Mouse (Mus musculus) granulocyte monocyte progenitor cell, adult 5-6 weeks (primary cell): ENCODE data around the gene Zeb2. TPM values are rescaled to one million over a fixed set of nuclear protein-coding genes. Genes with fewer than 3 reads are reported as not detected.

Experiments used
- ATAC-seq: replicated peaks from 2 replicates; pipeline ENCODE4 v1.8.0; 2016; ENCODE audit warnings: mild to moderate bottlenecking, moderate TSS enrichment, inconsistent platforms; ENCODE audit not compliant: poor library complexity, severe bottlenecking
- total RNA-seq, 2 experiments: library from RNA; stranded (forward) in 1 of 2; stranded (reverse) in 1 of 2; fragments of 200-712, 200-1000 nt in 1 of 2; fragments of >200 nt in 1 of 2; fragmentation: Nextera tagmentation in 1 of 2; gene quantifications; 2 replicates each; pipeline ENCODE4 v1.2.3; 2014 to 2017

Gene Zeb2
- total RNA-seq, 2 experiments from 2014 or later, result 167 to 286 TPM

- ATAC-seq, result no peak
Observed at GRCm38 (mm10) chr2:45070612-45071276, 46.5 kb downstream of the Zeb2 start.

- no peak for ATAC-seq
Observed at GRCm38 (mm10) chr2:45068792-45069550, 48.2 kb downstream of the Zeb2 start.

GRCm38 (mm10) chr2:45067116-45067515 lies 50.1 kb downstream of the Zeb2 start:
- ATAC-seq, result no peak

- ATAC-seq, result no peak
Observed at GRCm38 (mm10) chr2:45063300-45063890, 53.8 kb downstream of the Zeb2 start.

DNA sequence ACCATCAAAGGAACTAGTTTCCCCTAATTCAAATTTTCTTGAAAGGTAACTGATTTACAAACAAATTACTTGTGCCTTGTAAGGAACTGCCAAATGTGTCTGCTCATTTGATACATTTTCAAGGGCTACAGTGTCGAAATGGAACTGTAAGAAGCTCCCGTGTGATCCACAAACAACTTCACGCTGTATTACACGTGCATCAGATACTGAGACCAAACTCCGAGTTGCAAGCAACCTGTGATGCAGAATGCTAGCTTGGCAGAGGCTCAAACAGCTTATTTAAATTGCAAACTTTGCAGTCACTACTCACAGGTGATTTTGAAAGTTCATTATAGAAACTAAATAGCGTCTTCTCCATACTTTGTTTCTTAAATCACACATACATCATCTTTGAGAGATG lies 55.1 kb downstream of the Zeb2 start:
- no peak for ATAC-seq

DNA sequence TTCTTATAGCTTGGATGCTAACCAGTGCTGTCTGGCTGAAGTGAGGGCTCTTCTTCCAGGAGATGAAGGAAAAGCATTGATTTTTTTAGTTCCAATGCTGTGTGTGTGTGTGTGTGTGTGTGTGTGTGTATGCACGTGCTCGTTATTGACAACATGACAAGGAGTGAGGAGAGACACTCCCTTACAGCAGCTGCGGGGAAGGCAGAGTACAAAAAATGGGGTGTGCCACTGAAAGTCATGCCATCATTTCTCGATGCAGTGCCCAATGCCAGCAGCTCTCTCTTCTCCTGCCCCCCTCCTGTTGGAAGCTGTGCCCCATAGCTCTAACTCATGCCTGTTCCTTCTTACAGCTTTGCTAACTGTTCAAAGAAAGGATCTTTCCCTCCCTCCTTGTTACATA lies 56.4 kb downstream of the Zeb2 start:
- ATAC-seq, result no peak

DNA sequence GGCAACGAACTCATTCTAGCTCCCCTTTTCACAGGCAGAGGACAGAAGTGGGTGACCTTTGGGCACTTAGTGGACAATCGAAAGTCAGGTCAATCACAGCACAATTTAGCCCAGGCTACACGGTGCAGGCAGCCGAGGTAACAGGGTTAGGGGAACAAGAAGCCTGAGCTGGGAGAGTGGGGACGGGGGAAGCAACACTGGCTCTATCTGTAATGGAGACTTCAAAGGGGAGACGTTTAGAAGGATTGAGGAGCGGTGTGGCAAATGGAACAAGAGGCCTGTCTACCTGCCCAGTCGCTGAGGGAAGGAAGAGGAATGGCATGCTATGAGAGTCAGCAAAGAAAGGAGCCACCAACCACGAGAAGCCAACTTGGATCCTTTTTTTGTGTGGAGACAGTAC lies 57.0 kb downstream of the Zeb2 start:
- no peak for ATAC-seq

- ATAC-seq, result no peak
Observed at GRCm38 (mm10) chr2:45059599-45059998, 57.6 kb downstream of the Zeb2 start.

DNA sequence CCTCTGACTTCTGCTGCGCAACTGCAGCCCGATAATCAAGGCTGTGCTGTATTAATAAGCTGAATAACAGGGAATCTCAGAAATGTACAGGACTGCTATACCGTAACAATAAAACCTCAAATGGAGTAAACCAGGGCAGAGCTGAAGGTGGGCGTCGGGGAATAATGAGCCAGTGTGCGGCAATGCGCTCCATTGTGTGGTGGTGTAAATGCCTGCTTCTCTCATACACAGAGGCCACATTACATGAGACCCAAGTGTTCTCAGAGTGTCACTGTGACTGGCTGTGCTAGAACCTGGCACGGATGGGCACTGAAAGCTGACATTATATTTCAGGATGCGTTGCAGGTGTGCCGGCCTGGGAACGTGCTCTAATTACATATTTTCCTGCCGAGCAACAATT lies 58.2 kb downstream of the Zeb2 start:
- no peak for ATAC-seq

GRCm38 (mm10) chr2:45058183-45058582 lies 59.0 kb downstream of the Zeb2 start:
- ATAC-seq, result no peak

- ATAC-seq, result no peak
Observed at GRCm38 (mm10) chr2:45056856-45057562, 60.2 kb downstream of the Zeb2 start.

DNA sequence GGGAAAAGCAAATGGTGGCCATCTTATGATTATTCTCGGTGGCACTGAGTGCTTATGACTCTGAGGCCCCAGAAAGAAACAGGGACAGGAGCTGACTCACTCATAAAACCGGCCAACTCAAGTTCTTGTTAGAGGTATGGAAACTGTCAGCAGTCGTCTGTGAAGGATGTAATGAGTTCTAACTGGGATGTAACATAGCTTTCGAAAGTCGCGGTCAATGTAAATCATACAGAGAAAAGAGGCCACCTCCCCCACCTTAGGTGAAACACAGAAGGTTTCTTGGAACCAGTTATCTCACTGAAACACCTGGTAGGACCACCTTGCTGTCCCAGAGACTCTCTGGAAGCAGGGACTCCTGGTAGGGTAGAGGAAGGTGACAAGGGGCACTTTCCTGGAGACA lies 61.3 kb downstream of the Zeb2 start:
- ATAC-seq, result no peak

- ATAC-seq, result no peak
Observed at GRCm38 (mm10) chr2:45055034-45055615, 62.1 kb downstream of the Zeb2 start.

DNA sequence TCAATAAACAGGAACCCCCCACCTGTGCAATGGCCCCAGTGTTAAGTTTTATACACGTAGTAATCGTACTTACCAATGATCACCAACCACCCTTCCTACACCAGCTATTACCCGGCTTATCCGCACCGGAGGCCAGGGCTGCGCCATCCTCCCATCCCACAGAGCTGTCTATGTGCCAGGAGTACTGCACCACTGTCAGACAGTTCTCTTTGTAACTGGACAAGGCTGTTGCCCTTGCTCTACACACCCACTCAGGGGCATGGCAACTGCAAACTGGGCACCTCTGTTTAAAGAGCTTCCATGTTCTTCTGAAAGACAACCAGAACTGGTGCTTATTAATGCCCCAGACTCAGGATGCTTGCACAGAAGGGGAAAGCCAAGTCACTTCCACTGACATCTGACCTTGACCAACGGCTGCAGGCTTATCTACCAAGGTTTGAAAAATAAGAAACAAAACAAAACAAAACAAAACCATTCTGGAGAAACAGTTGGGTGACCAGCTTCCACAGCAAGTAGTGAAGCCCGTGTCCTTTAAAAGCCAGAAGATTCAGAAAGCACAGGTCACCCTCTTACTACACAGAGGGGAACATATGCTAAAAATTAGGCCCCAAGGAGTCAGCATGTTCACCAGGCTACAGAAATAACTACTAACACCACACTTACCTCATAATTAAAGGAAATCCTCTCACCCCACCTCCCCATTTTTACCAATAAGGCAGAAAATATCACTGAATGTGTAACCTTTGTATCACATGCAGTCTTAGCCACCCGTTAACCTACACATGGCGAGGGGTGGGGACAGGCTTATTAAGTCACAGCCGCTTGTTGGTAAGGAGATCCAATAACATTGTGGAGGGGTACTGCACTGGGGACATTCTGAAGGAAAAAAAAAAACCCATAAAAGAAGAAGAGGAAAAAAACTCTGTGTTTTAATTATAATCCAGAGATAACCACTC lies 62.8 kb downstream of the Zeb2 start:
- no peak for ATAC-seq

- ATAC-seq, result no peak
Observed at GRCm38 (mm10) chr2:45052587-45052986, 64.6 kb downstream of the Zeb2 start.

DNA sequence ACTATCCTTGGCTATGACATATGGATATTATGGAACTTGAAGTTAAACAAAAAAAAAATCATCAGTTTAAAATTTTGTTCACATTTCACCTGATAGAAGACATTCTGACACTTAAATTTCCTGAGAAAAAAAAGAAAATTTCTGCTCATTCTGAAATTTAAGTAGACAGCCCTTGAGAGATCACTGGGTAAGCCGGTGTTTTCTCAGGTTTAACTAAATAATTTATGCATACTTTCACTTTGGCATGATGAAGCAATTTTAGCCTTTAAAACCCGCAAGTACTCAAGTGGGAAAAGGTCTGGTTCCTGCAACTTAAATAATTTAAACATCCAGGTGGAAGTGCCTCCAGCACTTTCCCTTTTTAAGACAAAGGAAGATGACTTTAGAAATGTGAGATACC lies 65.9 kb downstream of the Zeb2 start:
- ATAC-seq, result no peak

DNA sequence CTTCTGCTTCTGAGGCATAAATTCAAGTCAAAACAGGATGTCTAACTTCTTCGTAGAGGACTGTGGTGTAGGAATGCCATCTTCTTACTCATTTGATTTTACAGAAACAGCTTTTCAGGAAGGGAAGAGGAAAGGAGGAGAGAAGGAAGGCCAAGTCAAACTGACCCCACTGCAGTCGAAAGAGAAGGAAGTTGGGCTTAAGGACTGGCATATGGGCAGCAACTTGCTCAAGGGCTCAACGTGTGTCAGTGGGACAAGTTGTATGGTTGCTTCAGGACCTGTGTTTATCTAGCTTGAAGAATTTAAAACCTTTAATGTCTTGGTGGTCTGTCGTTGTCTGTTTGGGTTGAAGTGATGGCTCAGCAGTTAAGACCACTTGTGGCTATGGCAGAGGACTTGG lies 67.3 kb downstream of the Zeb2 start:
- peak; percentile 51 for ATAC-seq

DNA sequence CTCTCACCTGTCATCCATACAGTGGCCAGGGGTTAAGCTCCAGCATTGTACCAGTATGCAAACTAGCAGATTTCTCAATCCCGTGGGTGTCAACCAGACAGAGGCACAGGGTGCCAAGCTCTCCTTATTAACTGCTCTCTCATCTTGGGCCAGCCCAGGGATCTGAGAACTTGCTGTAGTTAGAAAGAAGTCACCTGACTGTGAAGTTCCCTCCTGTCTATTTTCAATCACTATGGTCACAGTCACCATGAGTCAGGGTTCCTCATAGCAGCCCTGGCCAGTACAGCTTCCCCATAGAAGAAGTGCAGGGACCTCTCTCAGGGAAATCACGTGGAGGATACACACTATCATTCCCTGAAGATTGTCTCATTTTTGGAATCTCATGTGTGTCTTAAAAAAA lies 67.9 kb downstream of the Zeb2 start:
- peak; percentile 81 for ATAC-seq

- ATAC-seq, result no peak
Observed at GRCm38 (mm10) chr2:45040706-45041312, 76.4 kb downstream of the Zeb2 start.
